Mouse (Mus musculus) embryonic fibroblast, embryonic 13.5 days (primary cell): ENCODE data around the gene Nav2.

Experiments used
- CTCF ChIP-seq: IDR thresholded peaks from 2 replicates; pipeline ENCODE4 v1.5.1; 2011; ENCODE audit warnings: mild to moderate bottlenecking, control low read depth, low read length, moderate library complexity, borderline replicate concordance; ENCODE audit not compliant: insufficient read depth
- POLR2A ChIP-seq: IDR thresholded peaks from 2 replicates; pipeline ENCODE4 v1.6.1; 2011; ENCODE audit warnings: low read depth, mild to moderate bottlenecking, control low read depth, low read length, moderate library complexity

DNA sequence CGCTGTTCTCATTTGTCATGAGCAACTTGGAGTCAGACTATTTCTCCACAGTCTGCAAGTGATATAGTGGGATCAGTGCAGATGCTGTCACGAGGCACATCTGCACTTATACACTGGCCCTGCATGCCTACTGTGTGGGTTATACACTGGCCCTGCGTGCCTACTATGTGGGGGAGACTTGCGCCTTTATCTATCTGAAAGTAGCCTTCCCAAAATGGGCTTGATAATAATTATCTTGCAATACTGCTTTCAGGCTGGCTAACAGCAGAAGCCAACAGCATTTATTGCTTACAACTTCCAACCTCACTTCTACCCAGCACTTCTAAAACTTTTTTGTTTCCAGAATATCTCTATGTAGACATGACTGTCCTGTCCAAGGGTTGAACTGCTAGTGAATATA lies 46.7 kb upstream of the Nav2 start:
- TF ChIP-seq POLR2A (no peak), CTCF (no peak)
